Mouse (Mus musculus): Measurements from ENCODE around the gene Yipf3. TPM values are rescaled to one million over a fixed set of nuclear protein-coding genes. Genes with fewer than 3 reads are reported as not detected.
A peak's percentile ranks its signal among the peaks of the same experiment; 100 is the strongest.

The Yipf3 gene
- total RNA-seq (2014; fragmentation: Nextera tagmentation) (62.8 and 72.2 TPM in 2 replicates), total RNA-seq (2017) (40.9 and 60.4 TPM in 2 replicates)

DNA sequence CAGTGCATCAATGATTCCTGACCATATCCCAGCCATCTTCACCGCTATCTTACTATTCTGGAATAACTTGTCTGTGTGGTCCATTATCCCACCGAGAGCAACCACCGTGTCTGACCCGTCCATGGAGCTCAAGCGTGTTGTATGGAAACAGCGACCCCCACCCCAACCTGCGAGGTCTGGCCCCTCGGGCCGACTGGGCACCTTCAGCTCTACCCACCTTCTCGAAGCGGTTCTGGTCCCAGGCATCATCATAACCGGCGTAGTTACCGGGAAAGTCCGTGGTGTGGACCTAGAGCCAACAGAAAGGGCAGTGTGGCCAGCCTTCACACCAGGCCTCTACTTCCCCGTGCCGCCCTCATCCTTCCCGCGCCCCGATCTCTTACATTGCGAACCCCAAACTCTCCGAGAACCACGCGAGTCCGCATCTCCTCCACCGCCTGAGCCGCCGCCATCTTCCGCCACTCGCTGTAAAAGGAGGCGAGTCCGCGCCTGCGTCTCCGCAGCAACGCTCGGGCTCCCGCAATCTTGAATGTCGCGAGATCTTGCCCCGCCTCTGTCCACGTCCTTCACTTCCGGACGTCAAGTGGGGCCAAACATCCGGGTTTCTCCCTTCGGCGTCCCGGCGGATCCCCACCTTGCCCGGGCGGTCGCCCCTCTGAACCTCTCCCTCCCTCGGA lies at the start of gene Yipf3, which contains the start of gene Polr1c:
Yipf3 (plus strand) TSS at position 569 of the 677 bp plus-strand sequence.
Polr1c (minus strand) TSS at position 543 of the 677 bp plus-strand sequence.
- peak; percentile 87 for ATAC-seq (replicated peaks; ENCODE audit: poor library complexity, severe bottlenecking)

DNA sequence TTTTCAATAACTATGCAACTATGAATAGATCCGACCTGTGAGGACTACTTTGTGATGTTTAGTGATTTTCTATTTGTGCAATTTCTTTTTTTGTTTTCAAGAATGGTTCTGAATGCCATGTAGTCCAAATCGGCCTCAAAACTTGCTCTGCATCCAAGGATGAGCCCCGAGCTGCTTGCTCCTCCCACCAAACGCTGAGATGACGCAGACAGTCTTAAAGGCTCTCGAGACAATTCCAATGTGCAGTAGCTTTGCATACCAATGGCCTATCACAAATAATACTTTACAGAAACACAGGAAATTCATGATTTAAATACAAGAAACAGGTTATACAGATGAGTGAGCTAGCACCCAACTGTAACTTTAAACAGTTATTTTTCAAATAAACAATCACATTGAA lies 46.7 kb upstream of the Yipf3 start:
- ATAC-seq (replicated peaks; ENCODE audit: poor library complexity, severe bottlenecking), result no peak

DNA sequence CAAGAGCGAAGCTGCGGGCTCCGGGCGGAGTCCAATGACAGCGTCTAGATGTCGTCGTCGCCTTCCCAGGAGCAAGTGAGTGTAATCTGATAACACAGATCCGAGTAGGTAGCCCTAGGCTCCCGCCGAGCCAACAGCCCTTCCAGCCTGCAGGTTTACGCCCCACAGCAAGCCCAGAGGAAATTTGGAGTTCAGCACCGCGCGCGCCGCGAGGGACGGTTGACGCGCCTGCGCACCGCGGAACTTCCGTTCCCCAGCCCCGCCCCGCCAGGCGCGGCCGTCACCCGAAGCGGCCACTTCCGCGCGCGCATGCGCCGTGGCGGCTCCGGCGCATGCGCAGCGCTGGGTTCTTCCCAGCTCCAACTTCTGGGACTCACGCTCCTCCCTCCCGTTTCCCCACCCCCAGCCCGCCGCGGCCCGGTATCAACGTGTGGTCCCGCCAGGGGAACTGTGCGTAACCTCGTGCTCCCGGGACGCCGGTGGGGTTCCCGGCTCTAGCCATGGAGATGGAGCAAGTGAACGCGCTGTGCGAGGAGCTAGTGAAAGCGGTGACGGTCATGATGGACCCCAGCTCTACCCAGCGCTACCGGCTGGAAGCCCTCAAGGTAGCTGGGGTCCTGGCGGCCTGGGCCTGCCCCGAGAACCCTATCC lies 45.3 kb upstream of the Yipf3 start, which contains the start of the genes Polh and Xpo5:
Polh (minus strand) TSS at position 225 of the 651 bp plus-strand sequence.
Xpo5 (plus strand) TSS at position 362 of the 651 bp plus-strand sequence.
- peak; percentile 84 for ATAC-seq (replicated peaks; ENCODE audit: poor library complexity, severe bottlenecking)

DNA sequence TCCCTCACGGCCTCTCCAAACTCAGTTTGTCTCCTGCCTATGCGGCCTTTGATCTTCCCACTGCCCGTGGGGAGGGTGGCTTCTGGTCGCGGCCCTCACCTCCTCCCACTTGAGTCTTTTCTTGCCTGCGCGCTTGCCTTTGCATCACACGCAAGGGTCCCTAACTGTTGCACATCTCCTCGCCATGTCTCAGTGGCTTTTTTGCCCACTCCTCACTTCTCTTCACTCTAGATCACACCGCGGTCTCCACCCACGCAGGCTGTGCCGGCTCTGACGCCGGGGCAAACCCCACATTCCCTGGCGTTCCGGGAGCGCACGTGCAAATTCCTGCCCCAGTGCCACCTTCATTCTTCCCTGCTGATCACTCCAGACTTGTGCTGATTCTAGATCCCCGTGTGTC lies 44.8 kb upstream of the Yipf3 start:
- peak; percentile 11; the same call in 1 of the 2 replicates for ATAC-seq (replicated peaks; ENCODE audit: poor library complexity, severe bottlenecking)

DNA sequence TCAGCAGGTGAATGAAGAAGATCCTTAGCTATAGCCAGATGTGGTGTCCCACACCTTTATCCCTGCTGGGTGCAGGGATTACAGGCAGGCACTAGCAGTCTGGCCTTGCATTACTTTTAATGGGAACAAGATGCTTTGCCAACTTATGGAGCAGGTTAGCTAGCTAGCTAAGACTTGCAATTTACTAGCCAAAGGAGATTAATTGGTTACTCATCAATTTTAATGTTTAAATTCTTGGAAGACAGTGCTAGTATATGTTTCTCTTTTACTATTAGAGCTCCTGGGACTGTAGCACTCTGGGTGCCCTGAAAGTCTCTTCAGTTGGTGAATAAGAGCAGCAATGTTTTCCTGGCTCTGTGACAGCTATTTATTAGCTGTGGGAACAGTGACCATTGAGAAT lies 41.2 kb upstream of the Yipf3 start:
- no peak for ATAC-seq (replicated peaks; ENCODE audit: poor library complexity, severe bottlenecking)

DNA sequence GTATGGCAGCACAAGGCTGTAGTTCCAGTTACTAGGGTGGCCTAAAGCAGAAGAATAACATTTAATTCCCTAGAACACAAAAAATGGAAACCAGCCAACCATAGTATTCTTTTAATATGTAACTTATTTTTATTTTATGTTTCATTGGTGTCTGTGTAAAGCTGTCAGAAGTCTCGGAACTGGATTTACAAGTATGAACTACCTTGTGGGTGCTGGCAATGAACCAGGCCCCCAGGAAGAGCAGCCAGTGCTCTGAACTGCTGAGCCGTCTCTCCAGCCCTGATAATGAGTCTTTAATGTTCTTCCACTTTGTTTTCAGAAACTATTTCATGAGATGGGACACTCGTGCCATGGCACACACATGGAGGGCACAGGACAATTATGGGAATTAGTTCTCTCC lies 37.3 kb upstream of the Yipf3 start:
- no peak for ATAC-seq (replicated peaks; ENCODE audit: poor library complexity, severe bottlenecking)

DNA sequence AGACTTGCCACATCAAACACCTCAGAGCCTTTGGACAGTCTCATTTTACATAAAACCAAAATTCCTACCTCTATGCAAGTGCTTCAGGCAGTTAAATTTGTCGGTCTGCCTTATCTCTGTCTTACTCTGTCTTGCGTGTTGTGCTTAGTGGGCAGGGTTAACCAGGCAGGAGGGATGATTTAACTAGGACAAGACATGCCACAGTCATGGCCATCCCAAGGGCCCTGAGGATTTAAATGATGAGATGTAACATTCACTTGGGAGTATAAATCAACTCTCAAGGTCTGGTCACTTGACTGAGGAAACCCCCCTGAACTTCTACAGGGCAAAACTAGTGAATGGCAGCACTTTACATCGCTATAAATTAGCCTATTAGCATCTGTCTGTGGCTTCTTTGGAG lies 26.3 kb upstream of the Yipf3 start:
- ATAC-seq (replicated peaks; ENCODE audit: poor library complexity, severe bottlenecking), result no peak

DNA sequence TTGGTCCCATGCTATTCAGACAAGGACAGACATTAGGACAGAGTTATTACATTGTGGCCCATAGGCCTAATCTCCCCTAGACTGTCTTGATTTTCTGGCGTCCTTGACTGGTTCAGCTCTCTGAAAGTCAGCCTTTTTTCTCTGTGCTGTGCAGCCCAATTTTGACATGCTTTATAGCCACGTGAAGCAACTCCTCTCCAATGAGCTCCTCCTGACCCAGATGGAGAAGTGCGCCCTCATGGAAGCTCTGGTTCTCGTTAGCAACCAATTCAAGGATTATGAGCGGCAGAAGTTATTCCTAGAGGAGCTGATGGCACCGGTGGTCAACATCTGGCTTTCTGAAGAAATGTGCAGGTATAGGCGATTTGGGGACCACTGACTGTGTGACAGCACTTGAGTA lies 20.3 kb upstream of the Yipf3 start:
- no peak for ATAC-seq (replicated peaks; ENCODE audit: poor library complexity, severe bottlenecking)

DNA sequence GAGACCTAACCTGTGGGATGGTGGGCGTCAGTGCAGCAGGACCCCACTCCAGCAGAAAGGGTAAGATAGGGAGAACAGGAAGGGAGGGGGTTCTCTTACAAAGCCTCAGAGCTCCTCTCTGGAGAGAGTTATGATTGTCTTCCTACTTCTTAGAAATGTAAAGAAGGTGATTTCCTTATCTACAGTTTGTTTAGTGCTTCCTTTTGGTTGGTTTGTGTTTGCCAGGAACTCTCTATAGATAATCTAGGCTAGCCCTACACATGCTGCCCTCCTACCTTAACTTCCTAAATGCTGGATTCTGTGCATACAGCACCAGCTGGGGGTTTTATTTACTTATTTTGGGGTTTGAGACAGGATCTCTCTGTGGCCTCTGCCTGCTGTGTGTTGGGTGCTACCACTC lies 11.8 kb upstream of the Yipf3 start:
- no peak for ATAC-seq (replicated peaks; ENCODE audit: poor library complexity, severe bottlenecking)

DNA sequence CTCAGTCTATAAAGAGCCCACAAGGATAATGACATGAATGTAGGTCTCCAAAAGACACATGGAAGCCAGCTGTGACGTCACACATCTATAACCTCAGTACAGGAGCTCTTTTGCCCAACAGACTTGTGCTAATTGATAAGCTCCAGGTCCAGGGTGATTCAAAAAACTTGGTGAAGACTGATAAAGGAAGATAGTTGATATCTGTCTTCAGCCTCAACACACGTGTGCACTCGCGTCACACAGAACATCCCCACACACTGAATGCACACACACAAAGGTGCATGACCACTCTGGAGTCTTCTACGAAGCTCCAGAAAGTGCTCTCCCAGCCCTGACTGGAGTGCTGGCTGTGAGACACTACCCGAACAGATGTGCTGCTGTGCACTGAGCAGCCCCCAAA lies 10.8 kb upstream of the Yipf3 start:
- ATAC-seq (replicated peaks; ENCODE audit: poor library complexity, severe bottlenecking), result no peak

DNA sequence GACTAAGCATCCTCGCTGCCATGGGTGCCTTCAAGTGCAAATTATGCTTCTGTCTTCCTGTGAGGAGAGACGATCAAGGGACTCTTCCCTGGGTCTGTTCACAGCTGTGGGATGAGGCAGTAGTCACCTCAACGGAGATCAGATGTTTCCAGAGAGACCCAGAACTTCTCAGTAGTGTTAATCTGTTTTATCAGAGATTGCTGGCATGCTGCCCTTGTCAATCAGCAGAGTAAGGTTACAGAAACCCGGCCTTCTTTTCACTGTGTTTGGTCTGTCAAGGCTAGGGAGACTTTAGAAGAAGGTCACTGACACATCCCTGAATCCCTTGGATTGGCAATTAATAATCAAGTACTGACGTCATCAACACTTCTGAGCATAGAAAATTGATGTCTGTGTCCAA lies 10.4 kb upstream of the Yipf3 start:
- no peak for ATAC-seq (replicated peaks; ENCODE audit: poor library complexity, severe bottlenecking)

DNA sequence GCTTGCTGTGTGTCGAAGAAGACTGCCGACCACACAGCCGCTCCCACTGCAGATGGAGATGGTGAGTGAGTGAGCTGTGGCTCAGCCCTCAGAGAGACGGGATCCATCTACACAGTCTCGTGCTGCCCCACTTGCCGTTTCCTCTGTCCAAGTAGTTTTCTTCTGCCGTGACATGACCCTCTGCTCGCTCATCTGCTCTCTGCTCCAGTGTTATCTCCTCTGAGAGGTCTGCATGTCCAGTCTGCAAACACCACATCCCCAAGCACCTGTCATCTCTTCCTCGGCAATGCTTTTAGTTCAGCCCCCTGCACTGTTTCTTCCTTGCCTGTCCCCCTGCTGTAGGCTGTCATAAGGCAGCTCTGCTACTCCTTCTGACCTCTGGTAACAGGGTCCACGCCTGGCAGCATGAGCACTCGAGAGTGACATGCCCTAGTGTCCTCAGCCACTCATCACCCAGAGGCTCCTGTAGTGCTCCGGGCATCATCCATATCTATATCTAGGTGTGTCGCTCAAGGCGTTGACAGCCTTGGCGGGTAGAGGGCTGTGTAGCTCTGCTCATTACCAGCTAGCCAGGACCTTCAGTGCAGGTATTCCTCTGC lies 8.3 kb upstream of the Yipf3 start:
- no peak for ATAC-seq (replicated peaks; ENCODE audit: poor library complexity, severe bottlenecking)

DNA sequence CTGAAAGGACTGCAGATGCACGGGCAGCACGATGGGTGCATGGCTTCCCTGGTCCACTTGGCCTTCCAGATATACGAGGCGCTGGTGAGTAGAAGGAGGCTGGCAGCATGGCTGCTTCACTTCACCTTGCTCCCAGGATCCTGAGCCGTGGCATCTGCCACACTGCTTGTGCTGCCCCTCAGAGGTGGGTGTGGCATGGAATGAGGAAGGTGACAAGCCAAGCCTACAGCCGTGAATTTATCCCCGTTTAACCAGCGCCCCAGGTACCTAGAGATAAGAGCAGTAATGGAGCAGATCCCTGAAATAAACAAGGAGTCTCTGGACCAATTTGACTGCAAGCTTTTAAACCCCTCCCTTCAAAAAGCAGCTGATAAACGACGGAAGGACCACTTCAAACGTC lies 6.4 kb upstream of the Yipf3 start:
- ATAC-seq (replicated peaks; ENCODE audit: poor library complexity, severe bottlenecking), result no peak

DNA sequence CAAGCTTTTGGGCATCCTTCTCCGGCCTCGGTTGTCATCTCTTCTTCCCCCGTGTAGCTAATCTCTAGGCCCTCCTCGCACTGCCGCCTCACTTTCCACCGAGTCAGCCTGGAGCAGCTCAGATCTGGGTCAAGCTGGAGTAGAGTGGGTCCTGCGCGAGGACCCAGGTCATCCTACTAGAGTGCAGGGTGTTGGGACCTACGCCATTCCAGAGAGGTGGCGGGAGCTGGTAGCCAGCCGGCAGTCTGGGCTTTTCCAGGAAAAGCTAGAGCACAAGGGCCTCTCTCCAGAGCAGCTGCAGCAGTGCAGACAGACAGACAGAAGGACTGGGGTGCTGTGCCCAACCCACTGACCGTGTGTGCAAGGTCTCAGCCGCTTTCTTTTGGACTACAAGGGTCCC lies 5.6 kb upstream of the Yipf3 start:
- no peak for ATAC-seq (replicated peaks; ENCODE audit: poor library complexity, severe bottlenecking)

DNA sequence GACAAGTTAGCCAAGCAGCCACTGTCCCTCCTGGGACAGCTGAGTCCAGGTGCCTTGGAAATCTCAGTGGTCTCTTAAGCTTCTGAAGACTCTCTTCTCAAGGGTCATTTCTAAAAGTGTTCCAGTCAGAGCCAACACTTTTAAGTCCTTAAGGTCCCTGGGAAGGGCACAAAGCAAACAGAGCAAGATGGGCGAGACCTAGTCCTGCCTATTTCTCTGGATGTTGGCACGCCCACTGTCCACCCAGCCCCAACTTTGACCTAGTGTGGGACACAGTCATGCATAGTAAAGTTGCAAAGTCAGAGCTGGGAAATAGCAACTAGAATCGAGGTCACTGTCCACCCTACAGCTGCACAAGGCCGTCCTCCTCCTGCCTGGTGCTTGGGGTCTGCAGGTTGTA lies 4.9 kb upstream of the Yipf3 start:
- ATAC-seq (replicated peaks; ENCODE audit: poor library complexity, severe bottlenecking), result no peak

DNA sequence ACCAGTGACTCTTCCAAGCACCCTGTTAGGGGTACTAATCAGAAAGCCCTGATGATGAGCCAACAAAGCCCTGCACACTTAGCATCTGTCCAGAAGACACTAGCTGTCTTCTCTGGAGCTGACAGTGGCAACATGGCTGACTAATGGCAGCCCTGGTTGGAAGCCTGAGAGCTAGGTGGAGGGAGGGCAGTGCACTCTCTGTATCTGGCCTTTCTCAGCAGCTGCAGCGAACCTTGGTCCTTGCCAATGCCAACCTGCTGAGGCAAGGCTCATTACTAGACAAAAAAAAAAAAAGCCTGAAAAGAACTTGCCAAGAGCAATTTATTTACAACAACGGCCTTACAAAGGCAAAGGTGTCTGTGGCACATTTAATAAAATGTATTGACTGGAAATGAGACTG lies 4.3 kb upstream of the Yipf3 start:
- no peak for ATAC-seq (replicated peaks; ENCODE audit: poor library complexity, severe bottlenecking)

DNA sequence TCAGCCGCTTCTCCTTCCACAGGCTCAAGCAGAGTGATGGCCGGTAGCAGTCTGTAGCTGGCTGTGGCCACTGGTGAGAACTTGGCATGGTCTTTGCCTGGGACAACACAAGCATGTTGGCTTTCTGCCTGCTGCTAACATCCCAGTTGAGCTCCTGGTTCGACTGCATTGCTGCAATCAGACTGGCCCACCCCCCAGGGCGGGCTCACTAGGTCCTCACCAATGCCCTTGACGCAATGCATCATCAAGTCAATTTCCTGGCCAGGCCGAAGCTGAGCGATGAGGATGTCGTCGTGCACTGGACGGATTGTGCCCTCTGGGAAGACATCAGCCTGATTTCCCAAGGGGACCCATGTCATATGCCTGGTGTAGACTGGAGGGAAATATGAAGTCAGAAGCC lies 3.3 kb upstream of the Yipf3 start:
- no peak for ATAC-seq (replicated peaks; ENCODE audit: poor library complexity, severe bottlenecking)

DNA sequence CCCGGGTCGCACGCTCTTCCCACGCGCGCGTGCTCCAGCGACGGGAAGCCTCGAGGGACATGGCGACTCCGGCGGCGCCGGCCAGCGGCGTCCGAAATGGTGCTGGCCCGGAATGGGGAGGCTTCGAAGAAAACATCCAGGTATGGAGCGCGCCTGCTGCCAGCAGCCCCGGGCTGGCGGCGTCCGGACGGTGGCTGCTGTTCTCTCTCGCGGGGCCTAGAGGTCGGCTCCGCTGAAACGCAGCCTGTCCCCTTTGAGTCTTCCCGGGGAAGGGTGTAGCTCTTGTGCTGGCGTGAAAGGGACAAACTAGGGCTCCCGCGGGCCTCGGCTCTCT lies 276 bp downstream of the Yipf3 start:
- ATAC-seq (replicated peaks; ENCODE audit: poor library complexity, severe bottlenecking), result no peak

DNA sequence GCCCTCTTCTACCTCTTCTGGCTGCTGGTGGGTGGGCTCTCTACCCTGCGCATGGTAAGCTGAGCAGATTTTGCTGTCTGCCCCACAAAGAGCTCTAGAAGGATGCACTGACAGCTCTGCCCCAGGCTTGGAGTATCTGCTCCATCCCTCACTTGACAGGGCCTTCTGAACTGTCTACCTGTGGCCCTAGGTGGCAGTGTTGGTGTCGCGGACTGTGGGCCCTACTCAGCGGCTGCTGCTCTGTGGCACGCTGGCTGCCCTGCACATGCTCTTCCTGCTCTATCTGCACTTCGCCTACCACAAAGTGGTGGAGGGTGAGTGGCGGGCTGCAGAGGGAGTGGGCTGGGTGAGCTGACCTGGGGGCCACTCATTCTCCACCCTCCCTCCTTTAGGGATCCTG lies 3.3 kb downstream of the Yipf3 start:
- no peak for ATAC-seq (replicated peaks; ENCODE audit: poor library complexity, severe bottlenecking)

DNA sequence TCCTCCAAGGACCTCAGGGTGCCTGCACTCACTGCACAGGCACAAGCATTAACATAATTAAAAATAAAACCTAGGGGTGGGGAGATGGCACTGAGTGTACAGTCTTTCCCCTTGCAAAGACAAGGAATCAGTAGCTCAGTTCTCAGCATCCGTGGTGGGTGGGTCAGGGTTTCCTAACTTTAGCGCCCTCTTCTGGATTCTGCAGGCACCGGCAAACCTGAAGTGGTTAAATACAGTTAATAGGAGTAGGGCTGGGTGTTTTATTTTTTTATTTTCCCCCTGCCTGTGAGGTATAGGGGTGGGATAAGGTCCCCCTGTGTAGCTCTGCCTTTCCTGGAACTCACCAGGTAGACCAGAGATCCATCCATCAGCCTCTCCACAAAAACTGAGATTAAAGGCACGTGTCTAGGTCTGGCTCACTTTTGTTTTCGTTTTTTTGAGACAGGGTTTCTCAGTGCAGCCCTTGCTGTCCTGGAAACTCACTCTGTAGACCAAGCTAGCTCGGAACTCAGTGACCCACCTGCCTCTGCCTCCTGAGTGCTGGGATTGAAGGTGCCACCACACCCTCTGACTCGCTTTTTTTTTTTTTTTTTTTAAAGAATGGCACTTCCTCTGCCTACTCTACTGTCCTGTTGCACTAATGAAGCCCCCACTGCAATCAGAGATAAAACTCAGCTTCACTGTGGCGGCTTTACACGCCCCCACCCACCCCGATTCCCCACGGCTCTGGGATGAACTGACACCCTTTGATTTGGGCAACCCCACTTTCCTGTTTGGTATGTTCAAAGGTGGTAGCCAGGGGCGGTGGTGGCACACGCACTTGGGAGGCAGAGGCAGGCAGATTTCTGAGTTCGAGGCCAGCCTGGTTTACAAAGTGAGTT lies 4.9 kb downstream of the Yipf3 start:
- 0 out of 2 replicates have a peak, but pooled peaks have one; percentile 10 for ATAC-seq (replicated peaks; ENCODE audit: poor library complexity, severe bottlenecking)
